ENCODE assay signal across 8 mouse cellular contexts in genomic region chr7:101836271-101837153, GRCm38 (mm10). TPM values are rescaled to one million over a fixed set of nuclear protein-coding genes. Genes with fewer than 3 reads are reported as not detected.
A peak's percentile ranks its signal among the peaks of the same experiment; 100 is the strongest.
DNase-seq lines count a peak whose midpoint lies in the region; ATAC-seq lines count a peak whose summit lies in the region.

No protein-coding gene starts in this region.

- peak overlapping the region; percentile 98 for H3K9ac ChIP-seq in heart, embryonic 12.5 days
- peak overlapping the region; percentile 92 for H3K9ac ChIP-seq in kidney, embryonic 15.5 days
- H3K9ac ChIP-seq in liver, embryonic 15.5 days = peak overlapping the region; percentile 48
- peak overlapping the region; percentile 98 for H3K9ac ChIP-seq in stomach, embryonic 16.5 days (ENCODE audit: low read length)

- peak overlapping the region; percentile 77 for H3K4me2 ChIP-seq in heart, embryonic 12.5 days
- peak overlapping the region; percentile 85 for H3K4me2 ChIP-seq in kidney, embryonic 15.5 days
- H3K4me2 ChIP-seq in liver, embryonic 15.5 days = peak overlapping the region; percentile 74
- H3K4me2 ChIP-seq in stomach, embryonic 16.5 days (ENCODE audit: low read depth, low read length) = peak overlapping the region; percentile 82

- peaks cover 27% of the 10 kb centered on the region for H3K36me3 ChIP-seq in heart, embryonic 12.5 days
- peaks cover 30% of the 10 kb centered on the region for H3K36me3 ChIP-seq in kidney, embryonic 15.5 days
- H3K36me3 ChIP-seq in liver, embryonic 15.5 days (replicated peaks) = peaks cover 6% of the 10 kb centered on the region; the same call in 1 of the 2 replicates
- peaks cover 21% of the 10 kb centered on the region for H3K36me3 ChIP-seq in stomach, embryonic 16.5 days (ENCODE audit: control insufficient read depth, insufficient read depth, low read length)

- ATAC-seq in heart, embryonic 12.5 days (ENCODE audit: insufficient number of reproducible peaks, low FRiP score) = peak; percentile 65
- peak; percentile 55 for ATAC-seq in kidney, embryonic 15.5 days (replicated peaks; ENCODE audit: low FRiP score)
- ATAC-seq in liver, embryonic 15.5 days (ENCODE audit: insufficient read depth) = 0 out of 2 replicates have a peak, but pooled peaks have one; percentile 43
- ATAC-seq in stomach, embryonic 16.5 days (ENCODE audit: insufficient read depth, low FRiP score) = peak; percentile 30; the same call in 1 of the 2 replicates

- peak overlapping the region; percentile 95 for H3K27ac ChIP-seq in heart, embryonic 12.5 days (ENCODE audit: poor library complexity, severe bottlenecking)
- peak overlapping the region; percentile 98 for H3K27ac ChIP-seq in kidney, embryonic 15.5 days
- peak overlapping the region; percentile 48; the same call in 1 of the 2 replicates for H3K27ac ChIP-seq in liver, embryonic 15.5 days (replicated peaks)
- H3K27ac ChIP-seq in stomach, embryonic 16.5 days (ENCODE audit: low read length) = peak overlapping the region; percentile 97

- peak overlapping the region; percentile 89 for H3K4me3 ChIP-seq in heart, embryonic 12.5 days
- H3K4me3 ChIP-seq in kidney, embryonic 15.5 days (replicated peaks) = peak overlapping the region; percentile 80
- peak overlapping the region; percentile 60 for H3K4me3 ChIP-seq in liver, embryonic 15.5 days (replicated peaks)
- peak overlapping the region; percentile 94 for H3K4me3 ChIP-seq in stomach, embryonic 16.5 days (replicated peaks; ENCODE audit: low read length)

- no peaks in the 10 kb centered on the region for H3K9me3 ChIP-seq in heart, embryonic 12.5 days (replicated peaks)
- H3K9me3 ChIP-seq in kidney, embryonic 15.5 days (replicated peaks) = no peaks in the 10 kb centered on the region
- no peaks in the 10 kb centered on the region for H3K9me3 ChIP-seq in liver, embryonic 15.5 days (replicated peaks)
- H3K9me3 ChIP-seq in stomach, embryonic 16.5 days (replicated peaks; ENCODE audit: control insufficient read depth, low read length) = no peaks in the 10 kb centered on the region

- peaks cover 37% of the 10 kb centered on the region for H3K4me1 ChIP-seq in heart, embryonic 12.5 days (replicated peaks)
- peaks cover 40% of the 10 kb centered on the region for H3K4me1 ChIP-seq in kidney, embryonic 15.5 days
- peaks cover 12% of the 10 kb centered on the region; the same call in 1 of the 2 replicates for H3K4me1 ChIP-seq in liver, embryonic 15.5 days (replicated peaks)
- H3K4me1 ChIP-seq in stomach, embryonic 16.5 days (ENCODE audit: control insufficient read depth, insufficient read depth, low read length) = peaks cover 28% of the 10 kb centered on the region

- DNase-seq in 3134 (ENCODE audit: extremely low read depth, insufficient read length, low spot score) (peak; percentile 75), R1 (ENCODE audit: low read depth, low spot score) (peak; percentile 74)
- DNase-seq in embryo, embryonic 9.5 days (ENCODE audit: extremely low spot score) = peak; percentile 84
- DNase-seq in natural killer cell, adult 2 months (ENCODE audit: low spot score in 2 of 2) = peak; percentile 36 to 51

- H3K27me3 ChIP-seq in heart, embryonic 12.5 days (replicated peaks) = no peaks in the 10 kb centered on the region
- no peaks in the 10 kb centered on the region for H3K27me3 ChIP-seq in kidney, embryonic 15.5 days
- H3K27me3 ChIP-seq in liver, embryonic 15.5 days = peaks cover 59% of the 10 kb centered on the region
- no peaks in the 10 kb centered on the region for H3K27me3 ChIP-seq in stomach, embryonic 16.5 days (ENCODE audit: control insufficient read depth, insufficient read depth, low read length)

- WGBS in heart, embryonic 12.5 days = under 1% methylated on average over 61 of the region's 63 CpGs
- WGBS in kidney, embryonic 15.5 days = under 1% methylated on average over 58 of the region's 63 CpGs
- under 1% methylated on average over 55 of the region's 63 CpGs for WGBS in liver, embryonic 15.5 days (ENCODE audit: insufficient replicate concordance)
- under 1% methylated on average over 63 of the region's 63 CpGs for WGBS in stomach, embryonic 16.5 days

RNA-seq across cellular contexts. Expression of gene Inppl1, which starts 1.5 kb away (rescaled TPM):
- polyA plus RNA-seq in heart, embryonic 12.5 days (2016; fragmentation: Nextera tagmentation; extraction: Ambion mirVana) = 44.8 and 56.8 TPM in 2 replicates
- polyA plus RNA-seq in kidney, embryonic 15.5 days (2015; fragmentation: Nextera tagmentation; extraction: Ambion mirVana) = 49.9 and 52.1 TPM in 2 replicates
- 6.3 and 7.0 TPM in 2 replicates for polyA plus RNA-seq in liver, embryonic 15.5 days (2015; fragmentation: Nextera tagmentation; extraction: Ambion mirVana)
- 27.8 and 34.1 TPM in 2 replicates for polyA plus RNA-seq in stomach, embryonic 16.5 days (2015; fragmentation: Nextera tagmentation; extraction: Ambion mirVana)

RNA-seq across cellular contexts. Expression of gene Phox2a, which starts 18.4 kb away (rescaled TPM):
- polyA plus RNA-seq in heart, embryonic 12.5 days (2016; fragmentation: Nextera tagmentation; extraction: Ambion mirVana) = 0.10 TPM in 1 of 2 replicates, not detected in the other
- polyA plus RNA-seq in kidney, embryonic 15.5 days (2015; fragmentation: Nextera tagmentation; extraction: Ambion mirVana) = 0.72 and 1.9 TPM in 2 replicates
- not detected in 2 replicates for polyA plus RNA-seq in liver, embryonic 15.5 days (2015; fragmentation: Nextera tagmentation; extraction: Ambion mirVana)
- 2.0 and 2.6 TPM in 2 replicates for polyA plus RNA-seq in stomach, embryonic 16.5 days (2015; fragmentation: Nextera tagmentation; extraction: Ambion mirVana)

RNA-seq across cellular contexts. Expression of gene Folr2, which starts 20.5 kb away (rescaled TPM):
- not detected in 2 replicates for polyA plus RNA-seq in heart, embryonic 12.5 days (2016; fragmentation: Nextera tagmentation; extraction: Ambion mirVana)
- polyA plus RNA-seq in kidney, embryonic 15.5 days (2015; fragmentation: Nextera tagmentation; extraction: Ambion mirVana) = 1.8 and 2.3 TPM in 2 replicates
- polyA plus RNA-seq in liver, embryonic 15.5 days (2015; fragmentation: Nextera tagmentation; extraction: Ambion mirVana) = 6.1 and 7.7 TPM in 2 replicates
- 1.8 and 2.0 TPM in 2 replicates for polyA plus RNA-seq in stomach, embryonic 16.5 days (2015; fragmentation: Nextera tagmentation; extraction: Ambion mirVana)

RNA-seq across cellular contexts. Expression of gene Anapc15, which starts 27.0 kb away (rescaled TPM):
- 58.0 and 61.0 TPM in 2 replicates for polyA plus RNA-seq in heart, embryonic 12.5 days (2016; fragmentation: Nextera tagmentation; extraction: Ambion mirVana)
- polyA plus RNA-seq in kidney, embryonic 15.5 days (2015; fragmentation: Nextera tagmentation; extraction: Ambion mirVana) = 75.1 and 78.9 TPM in 2 replicates
- 44.5 and 48.0 TPM in 2 replicates for polyA plus RNA-seq in liver, embryonic 15.5 days (2015; fragmentation: Nextera tagmentation; extraction: Ambion mirVana)
- 55.9 and 57.7 TPM in 2 replicates for polyA plus RNA-seq in stomach, embryonic 16.5 days (2015; fragmentation: Nextera tagmentation; extraction: Ambion mirVana)

RNA-seq across cellular contexts. Expression of gene Folr1, which starts 34.1 kb away (rescaled TPM):
- polyA plus RNA-seq in heart, embryonic 12.5 days (2016; fragmentation: Nextera tagmentation; extraction: Ambion mirVana) = 4.1 TPM in 2 replicates
- 51.0 and 63.0 TPM in 2 replicates for polyA plus RNA-seq in kidney, embryonic 15.5 days (2015; fragmentation: Nextera tagmentation; extraction: Ambion mirVana)
- polyA plus RNA-seq in liver, embryonic 15.5 days (2015; fragmentation: Nextera tagmentation; extraction: Ambion mirVana) = 0.24 and 0.62 TPM in 2 replicates
- 9.2 and 14.3 TPM in 2 replicates for polyA plus RNA-seq in stomach, embryonic 16.5 days (2015; fragmentation: Nextera tagmentation; extraction: Ambion mirVana)

Comparison
In these comparisons a context has a peak if more than half of its experiments do, and no peak if none do; other contexts are left out.
1. Peak in every context shown above with its lines: DNase-seq, ATAC-seq, H3K4me3 ChIP-seq and H3K27ac ChIP-seq.
2. H3K27ac ChIP-seq: peak in every context shown above with its lines; median percentile 98 in kidney, embryonic 15.5 days; 97 in stomach, embryonic 16.5 days; 95 in heart, embryonic 12.5 days; 48 in liver, embryonic 15.5 days.
3. H3K9ac ChIP-seq: peak in every context shown above with its lines; median percentile 98 in heart, embryonic 12.5 days; 98 in stomach, embryonic 16.5 days; 92 in kidney, embryonic 15.5 days; 48 in liver, embryonic 15.5 days.